Mouse (Mus musculus) effector memory CD4-positive, alpha-beta T cell, adult 7 months (primary cell): Measurements from ENCODE around the gene Pdik1l. TPM values are rescaled to one million over a fixed set of nuclear protein-coding genes. Genes with fewer than 3 reads are reported as not detected.

Source experiments
- polyA plus RNA-seq: library from polyadenylated mRNA; unstranded; fragments of 100-300 nt; shearing (Covaris generic); gene quantifications from one replicate; pipeline ENCODE4 v1.2.1, GENCODE M21; 2017

Pdik1l gene
- 7.2 TPM for polyA plus RNA-seq

DNA sequence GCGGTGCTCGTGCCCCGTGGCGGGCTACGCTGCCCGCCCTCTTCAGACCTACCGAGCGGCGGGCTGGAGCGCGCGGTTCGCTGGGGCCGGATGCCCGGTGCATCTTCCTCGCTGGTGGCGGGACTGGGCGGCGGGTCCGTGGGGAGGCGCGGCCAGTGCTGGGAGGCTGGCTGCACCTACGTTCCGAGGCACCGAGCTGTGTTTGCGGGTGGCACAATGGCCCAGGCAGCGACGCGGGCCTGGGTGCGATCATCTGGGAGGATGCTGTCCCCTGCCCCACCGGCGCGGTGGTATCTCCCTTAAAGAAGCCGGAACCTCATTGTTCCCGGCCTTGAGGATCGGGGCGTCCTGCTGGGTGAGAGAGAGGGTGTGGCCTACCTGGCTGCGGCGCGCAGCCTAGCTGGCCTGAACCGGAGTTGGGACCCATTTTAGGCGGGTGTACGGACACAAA lies at the start of gene Pdik1l:
Gene Pdik1l (minus strand): TSS at position 321 of the 451 bp plus-strand sequence.

DNA sequence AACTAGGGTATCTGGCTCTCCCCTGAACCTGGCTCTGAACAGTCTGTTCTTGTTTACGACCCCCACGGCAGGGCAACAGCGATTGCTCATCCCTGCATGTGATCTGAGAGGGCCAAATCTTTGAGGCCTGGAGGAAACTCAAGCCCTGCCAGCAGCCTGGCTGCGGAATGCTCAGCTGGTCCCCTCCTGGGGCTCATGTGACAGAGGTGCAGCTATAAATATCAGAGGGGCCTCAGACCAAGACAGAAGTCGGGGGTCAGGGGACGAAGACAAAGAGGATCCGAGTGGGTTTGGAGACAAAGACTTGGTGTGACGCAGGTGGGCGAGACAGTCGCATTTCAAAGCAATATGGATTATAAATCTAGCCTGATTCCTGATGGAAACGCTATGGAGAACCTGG lies 27.2 kb upstream of the Pdik1l start, which contains the start of gene Trim63:
Gene Trim63 (plus strand): TSS at position 245 of the 400 bp plus-strand sequence.

GRCm38 (mm10) chr4:134253722-134254324 lies 33.9 kb downstream of the Pdik1l start, which contains the start of gene Grrp1:
Grrp1 (minus strand) TSS chr4:134254106.

DNA sequence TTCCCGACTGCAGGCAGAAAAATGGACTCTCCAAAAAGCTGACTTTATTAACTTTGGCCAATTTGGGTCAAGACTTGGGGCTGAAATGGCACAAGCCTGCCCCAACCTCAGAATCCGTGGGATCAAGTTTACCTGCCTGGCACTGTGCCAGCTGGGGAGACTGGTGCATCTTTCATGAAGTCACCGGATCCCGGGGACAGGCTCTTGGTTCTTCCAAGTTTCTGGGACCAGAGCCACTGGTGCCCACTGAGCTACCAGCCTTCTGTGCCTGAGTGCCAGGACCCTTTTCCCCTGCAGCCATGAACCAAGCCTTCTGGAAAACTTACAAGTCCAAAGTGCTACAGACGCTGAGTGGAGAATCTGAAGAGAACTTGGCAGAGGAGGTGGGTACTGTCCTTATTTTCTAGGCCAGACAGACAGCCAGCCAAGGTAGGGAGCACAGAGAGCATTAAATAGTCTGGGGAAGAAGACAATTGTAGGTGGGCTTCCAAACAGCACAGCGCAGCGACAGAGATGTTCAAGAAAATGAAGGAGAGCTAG lies 40.9 kb downstream of the Pdik1l start, which contains the start of gene Gm30191:
Gene Gm30191 (plus strand): TSS at position 217 of the 540 bp plus-strand sequence.

DNA sequence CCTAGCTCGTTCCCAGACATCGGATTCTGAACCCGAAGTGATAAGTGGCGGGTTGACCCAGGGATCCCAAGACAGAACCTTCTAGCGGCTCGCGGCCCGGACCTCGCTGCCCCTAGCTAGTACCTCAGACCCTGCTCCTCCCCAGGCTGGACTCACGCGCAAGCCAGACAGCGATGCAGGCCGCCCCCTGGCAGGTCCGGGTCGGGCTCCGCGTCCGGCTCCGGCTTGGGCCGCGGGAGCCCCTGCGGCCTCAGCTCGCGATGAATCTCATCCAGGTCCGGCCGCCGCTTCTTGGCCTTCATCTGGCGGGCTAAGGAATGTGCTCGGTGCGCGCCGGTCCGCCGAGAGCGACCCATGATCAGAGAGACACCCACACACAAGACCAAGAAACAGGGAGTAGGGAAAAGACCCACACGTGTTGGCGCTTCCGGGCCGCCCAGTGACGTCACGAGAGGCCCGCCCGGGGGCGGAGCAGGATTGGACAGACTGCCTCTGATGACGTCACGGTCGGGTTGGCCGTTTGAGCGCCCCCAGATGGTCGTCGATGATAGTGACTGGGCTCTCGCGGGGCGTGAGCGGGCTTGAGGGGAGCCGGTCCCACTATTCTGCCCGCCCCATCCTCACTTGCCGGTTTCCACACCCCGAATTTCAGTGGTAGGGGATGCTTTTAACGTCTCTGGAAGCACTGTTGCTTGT lies 42.4 kb downstream of the Pdik1l start, which contains the start of gene Zfp593:
Gene Zfp593 (minus strand): TSS at position 445 of the 696 bp plus-strand sequence.

DNA sequence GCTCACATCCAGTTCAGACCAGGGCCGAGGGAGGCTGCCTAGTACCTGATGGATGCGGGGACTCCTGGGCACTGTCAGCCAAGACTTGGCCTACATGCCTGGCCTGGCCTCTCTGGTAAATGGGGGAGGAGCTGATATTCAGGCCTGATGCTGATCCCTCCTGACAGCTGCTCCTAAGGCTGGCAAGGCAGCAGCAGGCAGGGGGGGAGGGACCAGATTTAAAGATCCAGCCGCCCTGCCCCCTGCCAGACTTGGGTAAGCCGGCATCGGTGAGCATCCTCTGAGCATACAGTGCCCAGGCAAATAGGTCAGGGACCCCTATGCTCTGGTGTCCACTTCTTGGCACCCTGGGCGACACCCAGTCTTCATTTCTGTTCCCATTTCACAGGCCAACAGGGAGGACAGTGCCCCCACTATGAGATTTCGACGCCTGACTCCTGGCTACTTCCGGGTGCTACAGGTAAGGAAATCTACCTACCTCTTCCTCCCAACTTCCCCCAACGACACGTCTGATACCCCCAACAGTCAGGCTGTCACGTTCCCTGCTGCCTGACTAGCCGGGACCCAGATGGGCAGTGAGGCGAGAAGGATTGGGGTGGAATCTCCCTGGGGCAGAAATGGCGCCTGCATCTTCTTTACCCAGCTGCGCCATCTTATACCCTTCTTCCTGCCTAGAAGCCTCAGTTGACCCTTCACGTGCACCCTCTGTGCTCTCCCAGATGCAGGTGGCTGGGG lies 44.0 kb downstream of the Pdik1l start, which contains the start of gene E130218I03Rik:
Gene E130218I03Rik (plus strand): TSS at position 147 of the 735 bp plus-strand sequence.

DNA sequence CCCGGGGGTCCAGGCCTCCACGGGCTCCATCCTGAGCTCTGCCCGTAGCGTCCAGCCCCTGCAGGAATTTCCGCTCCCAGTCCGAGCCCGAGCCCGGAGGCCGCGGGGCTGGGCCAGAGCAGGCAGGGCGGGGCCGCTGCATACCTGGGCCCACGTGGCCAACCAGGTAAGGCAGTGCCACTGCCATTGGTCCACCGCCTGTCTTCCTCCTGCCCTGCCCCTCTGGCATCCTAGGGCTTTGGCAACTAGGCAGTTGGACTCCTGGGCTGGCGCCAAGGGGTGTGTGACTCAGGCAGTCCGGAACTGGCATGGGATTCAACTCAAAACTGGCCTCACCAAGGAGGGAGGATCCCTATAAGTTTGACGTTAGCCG lies 49.4 kb downstream of the Pdik1l start, which contains the start of gene Cnksr1:
Gene Cnksr1 (minus strand): TSS at position 121 of the 373 bp plus-strand sequence.

GRCm38 (mm10) chr4:134227194-134227593 lies 60.5 kb downstream of the Pdik1l start, which contains the start of gene Catsper4:
Catsper4 (minus strand) TSS chr4:134227383.

Other genes starting within 250 kb of the Pdik1l start
- 3.5 TPM for gene Zfp683, start 234.1 kb downstream of the Pdik1l start, polyA plus RNA-seq
- gene Crybg2, start 227.1 kb downstream of the Pdik1l start, polyA plus RNA-seq: 12.9 TPM
- 2,277 TPM for gene Cd52, start 192.8 kb downstream of the Pdik1l start, polyA plus RNA-seq
- gene Ubxn11, start 185.3 kb downstream of the Pdik1l start, polyA plus RNA-seq: 35.9 TPM
- 1,134 TPM for gene Sh3bgrl3, start 159.1 kb downstream of the Pdik1l start, polyA plus RNA-seq
- 63.6 TPM for gene Cep85, start 100.8 kb downstream of the Pdik1l start, polyA plus RNA-seq
- gene Gm7534, start 84.9 kb downstream of the Pdik1l start, polyA plus RNA-seq: not detected
- gene Catsper4, start 60.5 kb downstream of the Pdik1l start, polyA plus RNA-seq: not detected
- not detected for gene Cnksr1, start 49.5 kb downstream of the Pdik1l start, polyA plus RNA-seq
- 5.1 TPM for gene E130218I03Rik, start 44.2 kb downstream of the Pdik1l start, polyA plus RNA-seq
- gene Zfp593, start 42.3 kb downstream of the Pdik1l start, polyA plus RNA-seq: 27.2 TPM
- gene Gm30191, start 41.0 kb downstream of the Pdik1l start, polyA plus RNA-seq: not detected
- not detected for gene Grrp1, start 33.8 kb downstream of the Pdik1l start, polyA plus RNA-seq
- not detected for gene Trim63, start 27.2 kb upstream of the Pdik1l start, polyA plus RNA-seq
- not detected for gene Slc30a2, start 55.3 kb upstream of the Pdik1l start, polyA plus RNA-seq
- gene Extl1, start 96.0 kb upstream of the Pdik1l start, polyA plus RNA-seq: 0.33 TPM
- gene Pafah2, start 108.4 kb upstream of the Pdik1l start, polyA plus RNA-seq: 1.0 TPM
- 26.9 TPM for gene Stmn1, start 180.4 kb upstream of the Pdik1l start, polyA plus RNA-seq
- gene Paqr7, start 208.8 kb upstream of the Pdik1l start, polyA plus RNA-seq: 9.9 TPM
- not detected for gene Aunip, start 223.1 kb upstream of the Pdik1l start, polyA plus RNA-seq
- 85.4 TPM for gene Mtfr1l, start 247.5 kb upstream of the Pdik1l start, polyA plus RNA-seq